Mouse (Mus musculus): ENCODE measurements around the gene Map3k6. TPM values are rescaled to one million over a fixed set of nuclear protein-coding genes. Genes with fewer than 3 reads are reported as not detected.

The Map3k6 gene
- polyA plus RNA-seq, 1 experiment from 2014 or later, result 3.3 TPM

- H3K27me3 ChIP-seq, result no peaks in the 10 kb centered on the region
- CTCF ChIA-PET, result interaction anchor here (0.8 to 2.7 kb wide), 9 partner anchors 12 to 289 kb away, joined by 3 to 9 read pairs (median 4); no protein-coding TSS in a partner anchor
- TF ChIP-seq CTCF (IDR thresholded peaks at IDR 0.05), result no peak
- DNase-seq (ENCODE audit: low read depth, low spot score) (no peak), ATAC-seq (peak; percentile 58)
- POLR2A ChIA-PET, result interaction anchor here (0.9 kb wide), 1 partner anchor 204 kb away, joined by 3 read pairs; no protein-coding TSS in a partner anchor
- in situ Hi-C loops (cut with MboI; ENCODE audit: low pct_unique_long_range_greater_than_20kb), result no loop called here
Observed at GRCm38 (mm10) chr4:133297801-133298238, 57.2 kb downstream of the Map3k6 start.

GRCm38 (mm10) chr4:133298516-133299365 lies 58.1 kb downstream of the Map3k6 start:
- ATAC-seq, result no peak
- ChIA-PET POLR2A (interaction anchor here (0.9 kb wide), 1 partner anchor 205 kb away, joined by 3 read pairs; no protein-coding TSS in a partner anchor), CTCF (interaction anchor here (0.8 to 2.7 kb wide), 9 partner anchors 12 to 290 kb away, joined by 3 to 9 read pairs (median 4); no protein-coding TSS in a partner anchor)
- DNase-seq (ENCODE audit: low read depth, low spot score), result no peak
- no peak for TF ChIP-seq CTCF (IDR thresholded peaks at IDR 0.05)
- no peaks in the 10 kb centered on the region for H3K27me3 ChIP-seq
- in situ Hi-C loops (cut with MboI; ENCODE audit: low pct_unique_long_range_greater_than_20kb), result no loop called here

- TF ChIP-seq CTCF (IDR thresholded peaks at IDR 0.05), result no peak
- in situ Hi-C loops (cut with MboI; ENCODE audit: low pct_unique_long_range_greater_than_20kb), result loop anchor here (5.0 kb wide), 2 partner anchors 67 to 292 kb away; no protein-coding TSS in a partner anchor
- DNase-seq (ENCODE audit: low read depth, low spot score) (no peak), ATAC-seq (no peak)
- POLR2A ChIA-PET, result no interaction called here
- no peaks in the 10 kb centered on the region for H3K27me3 ChIP-seq
- CTCF ChIA-PET, result interaction anchor here (0.8 to 1.9 kb wide), 4 partner anchors 12 to 152 kb away, joined by 3 to 5 read pairs (median 3); no protein-coding TSS in a partner anchor
Observed at GRCm38 (mm10) chr4:133299701-133300100, 59.1 kb downstream of the Map3k6 start.

- in situ Hi-C loops (cut with MboI; ENCODE audit: low pct_unique_long_range_greater_than_20kb), result loop anchor here (5.0 kb wide), 2 partner anchors 68 to 293 kb away; no protein-coding TSS in a partner anchor
- no peak for ATAC-seq
- TF ChIP-seq CTCF (IDR thresholded peaks at IDR 0.05), result no peak
- CTCF ChIA-PET, result interaction anchor here (1.4 to 1.9 kb wide), 2 partner anchors 11 to 92 kb away, joined by 3 to 5 read pairs; no protein-coding TSS in a partner anchor
- DNase-seq (ENCODE audit: low read depth, low spot score), result no peak
- POLR2A ChIA-PET, result no interaction called here
- no peaks in the 10 kb centered on the region for H3K27me3 ChIP-seq
Observed at GRCm38 (mm10) chr4:133300421-133300820, 59.8 kb downstream of the Map3k6 start.

- TF ChIP-seq CTCF (IDR thresholded peaks at IDR 0.05), result no peak
- DNase-seq (ENCODE audit: low read depth, low spot score), result no peak
Observed at GRCm38 (mm10) chr4:133301802-133302201, 61.2 kb downstream of the Map3k6 start.

More at GRCm38 (mm10) chr4:133301802-133302201, 61.2 kb downstream of the Map3k6 start:
- POLR2A ChIA-PET, result no interaction called here
- peak; percentile 62 for ATAC-seq
- H3K27me3 ChIP-seq, result no peaks in the 10 kb centered on the region
- CTCF ChIA-PET, result interaction anchor here (0.9 to 2.4 kb wide), 7 partner anchors 9 to 101 kb away, joined by 3 to 8 read pairs (median 4); no protein-coding TSS in a partner anchor
- in situ Hi-C loops (cut with MboI; ENCODE audit: low pct_unique_long_range_greater_than_20kb), result loop anchor here (5.0 kb wide), 2 partner anchors 70 to 295 kb away; no protein-coding TSS in a partner anchor

Other genes with a start within 250 kb of the Map3k6 start
- 25.6 TPM for gene Ahdc1, start 229.6 kb upstream of the Map3k6 start, polyA plus RNA-seq (2021)
- 36.1 TPM for gene Wasf2, start 110.3 kb upstream of the Map3k6 start, polyA plus RNA-seq (2021)
- 0.51 TPM for gene Cd164l2, start 28.7 kb upstream of the Map3k6 start, polyA plus RNA-seq (2021)
- gene Gpr3, start 28.3 kb upstream of the Map3k6 start, polyA plus RNA-seq (2021), result 0.63 TPM
- 0.15 TPM for gene Sytl1, start 22.3 kb downstream of the Map3k6 start, polyA plus RNA-seq (2021)
- gene Tmem222, start 37.0 kb downstream of the Map3k6 start, polyA plus RNA-seq (2021), result 31.7 TPM
- gene Wdtc1, start 112.7 kb downstream of the Map3k6 start, polyA plus RNA-seq (2021), result 33.8 TPM
- gene Slc9a1, start 128.9 kb downstream of the Map3k6 start, polyA plus RNA-seq (2021), result 25.2 TPM
- gene Tent5b, start 239.3 kb downstream of the Map3k6 start, polyA plus RNA-seq (2021), result 5.5 TPM